Mouse (Mus musculus) left cerebral cortex, adult 2 months (tissue): ENCODE results near the gene Dnah17. TPM values are rescaled to one million over a fixed set of nuclear protein-coding genes. Genes with fewer than 3 reads are reported as not detected.

Source experiments
- DNase-seq, 2 experiments: peaks; one replicate each; pipeline ENCODE4 v3.0.0; 2021 to 2022; ENCODE audit warnings: low spot score in 2 of 2, mixed read lengths in 1 of 2; ENCODE audit errors: extremely low spot score in 1 of 2
- H3K27ac ChIP-seq: fragments of 200-600 bp; 2 replicates; pipeline ENCODE4 v1.8.1; 2022
- H3K4me3 ChIP-seq: fragments of 200-600 bp; 2 replicates; pipeline ENCODE4 v1.8.1; 2022
- CTCF ChIP-seq: fragments of 200-600 bp; IDR thresholded peaks from 2 replicates; pipeline ENCODE4 v1.8.1; 2022; ENCODE audit warnings: antibody characterized with exemption, mild to moderate bottlenecking, moderate library complexity
- intact Hi-C: fragments of 180-260 bp; cut with DNase I; formaldehyde crosslinking; loops from one replicate; pipeline ENCODE4 v1.15.1; 2025
- total RNA-seq, 2 experiments: library from RNA; stranded (reverse); gene quantifications; 2 replicates each; pipeline ENCODE4 v1.2.3; 2021

Gene Dnah17
- total RNA-seq, 2 experiments from 2014 or later = 0.05 to 0.16 TPM

- H3K27ac ChIP-seq = peak overlapping the region; percentile 98; the same call in 1 of the 2 replicates
- H3K4me3 ChIP-seq = peak overlapping the region; percentile 91
- DNase-seq = no peak
- TF ChIP-seq CTCF = no peak
- intact Hi-C loops = loop anchor here (2.0 kb wide), 1 partner anchor 17 kb away; the partner anchor contains the start of gene Socs3
Measured at GRCm38 (mm10) chr11:117987968-117988367, 142.5 kb downstream of the Dnah17 start.

DNA sequence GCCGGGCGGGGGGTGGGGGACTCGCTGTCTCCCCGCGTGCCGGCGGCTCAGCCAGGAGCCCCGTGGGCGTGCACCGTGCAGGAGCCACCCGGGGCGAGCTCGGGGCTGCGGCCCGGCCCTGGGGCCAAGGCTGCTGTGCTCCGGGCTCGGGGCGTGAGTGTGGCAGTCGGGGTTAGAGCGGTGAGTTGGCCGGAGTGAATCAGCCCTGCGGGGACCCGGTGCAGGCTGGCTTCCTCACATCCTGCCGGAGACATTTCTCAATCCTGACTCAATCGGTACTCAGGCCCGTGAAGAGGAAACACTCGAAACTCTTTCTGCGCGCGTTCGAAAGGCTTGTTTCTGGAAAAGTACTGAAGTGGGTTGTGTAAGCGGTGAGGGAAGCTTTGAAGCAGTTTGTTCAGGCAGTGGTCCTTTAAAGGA is 143.4 kb downstream of the Dnah17 start:
- TF ChIP-seq CTCF = no peak
- H3K4me3 ChIP-seq = peak overlapping the region; percentile 91
- H3K27ac ChIP-seq = peak overlapping the region; percentile 98
- DNase-seq = peak in 1 of 2 experiments; percentile 35
- intact Hi-C loops = loop anchor here (2.0 kb wide), 1 partner anchor 16 kb away; the partner anchor contains the start of gene Socs3

DNA sequence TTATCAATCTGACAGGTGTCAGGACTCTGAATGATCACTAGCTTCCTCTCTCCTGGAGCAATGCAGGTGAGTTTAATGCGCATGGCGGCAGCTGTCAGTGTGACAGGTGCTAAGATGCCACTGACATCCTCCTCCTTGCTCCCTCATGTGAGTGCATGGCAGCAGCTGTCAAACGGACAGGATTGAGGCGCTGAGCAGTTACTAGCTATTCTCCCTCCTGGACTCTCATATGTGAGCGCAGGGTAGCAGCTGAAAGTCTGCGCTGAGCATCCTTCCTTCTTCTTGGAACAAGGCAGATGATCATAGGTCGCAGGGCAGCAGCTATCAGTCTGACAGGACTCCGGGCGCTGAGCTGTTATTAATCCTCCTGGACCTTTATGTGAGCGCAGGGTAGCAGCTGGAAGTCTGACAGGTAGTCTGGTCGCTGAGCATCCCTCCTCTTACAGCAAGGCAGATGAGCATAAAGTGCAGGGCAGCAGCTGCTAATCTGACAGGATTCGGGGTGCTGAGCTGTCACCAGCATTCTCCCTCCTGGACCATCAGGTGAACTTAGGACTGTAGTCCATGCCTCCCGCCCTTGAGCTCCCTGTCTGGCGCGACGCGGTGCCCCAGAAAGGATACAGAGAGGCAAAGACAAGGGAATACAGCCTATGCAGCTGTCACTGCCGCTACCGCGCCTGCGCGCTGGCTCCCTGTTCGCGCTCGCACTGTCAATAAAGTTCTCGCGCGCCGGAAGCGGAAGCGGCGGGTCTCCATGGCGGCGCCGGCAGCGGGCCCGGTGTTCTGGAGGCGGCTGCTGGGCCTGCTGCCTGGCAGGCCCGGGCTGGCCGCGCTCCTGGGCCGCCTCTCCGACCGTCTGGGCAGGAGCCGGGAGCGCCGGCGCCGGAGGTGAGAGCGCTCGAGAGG is 144.1 kb downstream of the Dnah17 start, which contains the start of gene Pgs1:
Gene Pgs1, plus strand, starts transcription at position 167 of the 906 bp plus-strand sequence.
- Histone ChIP-seq H3K27ac (peak within 1 kb of the TSS; percentile 98), H3K4me3 (peak within 1 kb of the TSS; percentile 91)
- intact Hi-C loops = loop anchor here (2.0 kb wide), 1 partner anchor 16 kb away; the partner anchor contains the start of gene Socs3
- TF ChIP-seq CTCF = no peak
- DNase-seq = peak; percentile 92

DNA sequence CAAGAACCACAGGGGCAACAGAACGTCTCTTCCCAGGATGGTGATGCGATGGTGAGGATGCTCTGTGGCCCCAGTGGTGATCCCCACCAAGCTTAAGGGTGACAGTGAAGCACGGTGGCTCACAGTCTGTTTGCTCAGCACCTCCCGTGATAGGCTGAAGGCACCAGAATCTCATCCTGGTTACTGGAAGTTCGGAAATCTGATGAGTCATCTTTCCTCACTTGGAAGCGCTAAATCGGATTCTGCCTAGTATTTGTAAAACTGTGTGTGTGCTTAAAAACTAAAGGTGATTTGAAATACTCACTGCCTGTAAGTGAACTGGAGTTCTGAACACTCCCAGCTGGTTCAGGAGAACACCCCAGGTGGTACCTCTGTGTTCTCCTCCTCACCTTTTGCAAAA is 146.7 kb downstream of the Dnah17 start:
- intact Hi-C loops = no loop called here
- TF ChIP-seq CTCF = no peak
- H3K27ac ChIP-seq = no peak overlapping the region
- DNase-seq = no peak
- H3K4me3 ChIP-seq = no peak overlapping the region

- Histone ChIP-seq H3K4me3 (no peak overlapping the region), H3K27ac (no peak overlapping the region)
- TF ChIP-seq CTCF = no peak
- DNase-seq = no peak
- intact Hi-C loops = no loop called here
Measured at GRCm38 (mm10) chr11:117982426-117982825, 148.0 kb downstream of the Dnah17 start.

DNA sequence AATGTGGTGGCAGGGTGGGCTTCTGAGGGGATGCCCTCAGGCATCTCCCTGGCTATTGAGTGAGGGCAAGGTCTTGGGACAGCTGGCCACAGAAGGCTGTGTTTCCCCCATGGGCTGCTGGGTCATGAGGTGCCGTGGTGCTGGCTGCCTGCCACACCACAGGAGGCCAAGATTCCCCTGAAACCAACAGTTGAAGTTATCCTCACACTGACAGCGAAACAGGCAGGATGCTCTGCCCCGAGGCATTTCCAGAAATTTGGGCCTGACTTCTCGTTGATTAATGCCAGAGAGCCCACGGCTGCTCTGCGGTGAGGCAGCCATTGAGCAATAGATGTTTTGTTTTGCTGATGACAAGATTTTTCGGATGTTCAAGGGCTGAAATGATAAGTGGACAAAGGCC is 151.0 kb downstream of the Dnah17 start:
- intact Hi-C loops = no loop called here
- no peak for DNase-seq
- no peak for TF ChIP-seq CTCF
- H3K27ac ChIP-seq = no peak overlapping the region
- no peak overlapping the region for H3K4me3 ChIP-seq

- Histone ChIP-seq H3K4me3 (no peak overlapping the region), H3K27ac (no peak overlapping the region)
- no peak for DNase-seq
- TF ChIP-seq CTCF = no peak
- intact Hi-C loops = no loop called here
Measured at GRCm38 (mm10) chr11:117977694-117978360, 152.6 kb downstream of the Dnah17 start.

DNA sequence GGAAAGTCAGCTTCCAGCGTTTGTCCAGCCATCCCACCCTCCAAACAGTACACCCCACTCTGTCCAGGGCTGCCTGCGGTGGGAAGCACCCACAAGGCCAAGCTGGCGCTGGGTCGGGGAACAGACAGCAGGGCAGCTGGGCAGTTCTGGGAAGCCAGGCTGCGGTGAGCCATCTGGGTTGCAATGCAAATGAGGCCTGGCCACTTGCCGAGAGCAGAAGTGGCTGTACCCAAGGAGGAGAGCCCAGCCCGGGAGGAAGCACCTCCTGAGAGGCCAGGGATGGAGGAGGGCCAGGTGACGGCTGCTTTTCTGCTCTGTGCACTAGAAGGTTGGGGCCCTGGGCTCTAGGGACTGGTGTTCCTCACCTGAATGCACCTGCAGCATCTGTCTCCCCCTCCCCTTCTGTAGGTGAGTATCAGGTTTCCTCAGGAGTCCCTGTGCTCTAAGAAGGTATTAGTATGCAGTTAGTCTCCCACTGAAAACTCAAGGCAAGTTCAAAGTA is 154.3 kb downstream of the Dnah17 start:
- no peak overlapping the region for H3K4me3 ChIP-seq
- TF ChIP-seq CTCF = no peak
- intact Hi-C loops = no loop called here
- DNase-seq = peak in 1 of 2 experiments; percentile 44
- no peak overlapping the region for H3K27ac ChIP-seq

GRCm38 (mm10) chr11:117975211-117975967 is 155.0 kb downstream of the Dnah17 start:
- Histone ChIP-seq H3K27ac (no peak overlapping the region), H3K4me3 (no peak overlapping the region)
- intact Hi-C loops = no loop called here
- DNase-seq = no peak
- no peak for TF ChIP-seq CTCF

DNA sequence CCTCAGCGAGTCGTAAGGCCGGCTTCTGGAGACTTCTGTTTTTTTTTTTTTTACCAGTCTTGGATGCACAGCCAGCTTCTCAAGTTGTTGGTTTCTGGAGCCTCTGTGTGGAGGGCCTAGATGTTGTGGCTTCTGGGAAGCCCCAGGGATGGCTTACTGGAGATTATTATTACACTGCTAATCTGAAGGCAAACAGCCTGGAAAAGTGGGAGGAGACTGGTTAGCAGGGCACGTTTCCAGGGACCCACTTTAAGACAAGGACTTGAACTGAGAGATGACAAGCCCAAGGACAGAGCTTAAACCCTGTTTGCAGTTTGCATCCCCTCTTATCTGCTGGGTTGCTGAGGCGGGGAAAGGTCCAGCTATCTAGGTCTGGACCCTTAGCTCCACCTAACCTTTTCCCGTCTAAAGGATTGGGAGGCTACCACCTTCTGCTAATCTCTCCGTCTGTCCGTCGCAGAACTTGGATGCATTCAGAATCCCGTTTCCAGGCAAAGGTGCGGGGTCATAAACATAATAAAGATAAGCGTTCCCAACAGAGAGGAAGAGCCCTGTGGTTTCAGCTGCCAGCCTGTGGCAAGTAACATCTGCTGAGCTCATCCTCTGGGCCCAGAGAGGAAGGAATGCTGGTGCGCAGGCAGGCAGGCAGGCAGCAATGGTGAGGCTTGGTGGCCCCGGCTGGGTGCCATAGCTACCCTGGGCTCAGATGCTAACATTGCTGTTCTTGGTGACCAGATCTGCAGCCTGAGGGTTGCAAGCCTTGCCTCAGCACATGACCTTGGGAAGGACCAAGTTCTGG is 155.9 kb downstream of the Dnah17 start:
- H3K4me3 ChIP-seq = no peak overlapping the region
- TF ChIP-seq CTCF = no peak
- DNase-seq = no peak
- intact Hi-C loops = no loop called here
- H3K27ac ChIP-seq = no peak overlapping the region

GRCm38 (mm10) chr11:117973569-117973968 is 156.9 kb downstream of the Dnah17 start:
- DNase-seq = no peak
- intact Hi-C loops = loop anchor here (2.0 kb wide), 1 partner anchor 45 kb away; no protein-coding TSS in a partner anchor
- no peak for TF ChIP-seq CTCF
- H3K4me3 ChIP-seq = no peak overlapping the region
- no peak overlapping the region for H3K27ac ChIP-seq
